Mouse (Mus musculus): ENCODE measurements around the gene Vwa5b1.

Gene Vwa5b1

DNA sequence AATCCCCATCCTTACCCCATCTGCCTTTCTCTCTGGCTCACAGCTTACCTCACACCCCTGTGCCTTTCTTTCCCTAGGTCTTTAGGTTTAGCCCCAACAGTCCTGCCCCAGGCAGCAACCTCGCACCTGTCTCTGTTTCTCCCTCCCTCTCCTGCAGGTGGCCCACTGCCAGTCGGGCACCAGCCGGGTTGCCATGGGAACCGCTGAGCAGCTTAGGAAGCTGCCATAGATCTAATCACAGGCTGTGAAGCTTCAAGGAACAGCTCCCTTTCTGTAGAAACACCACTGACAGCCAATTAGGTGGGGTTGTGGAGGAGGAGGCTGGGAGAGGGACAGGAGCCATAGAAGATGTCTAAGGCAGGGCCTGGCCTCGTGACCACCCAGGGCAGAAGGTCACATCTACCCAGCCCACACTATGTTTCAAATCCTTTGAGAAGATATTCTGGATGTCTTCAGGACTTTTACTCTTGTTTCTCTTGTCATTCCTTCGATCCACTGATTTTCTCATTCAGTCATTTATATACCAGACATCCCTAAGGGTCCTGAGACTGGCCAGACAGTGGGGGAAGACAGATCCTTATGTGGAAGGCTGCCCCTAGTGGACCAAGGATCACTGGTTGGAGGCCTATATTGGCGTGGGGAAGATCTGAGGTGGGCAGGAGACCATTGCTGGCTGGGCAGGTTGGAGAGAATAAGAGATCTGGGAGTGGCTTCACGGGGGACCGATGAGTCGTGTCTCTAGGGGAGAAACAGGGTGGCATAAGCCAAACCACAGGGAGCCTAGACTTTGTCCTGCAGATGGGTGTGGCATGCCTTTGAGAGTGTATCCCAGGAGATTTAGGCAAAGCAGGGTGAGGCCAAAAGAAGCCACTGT lies 98.2 kb downstream of the Vwa5b1 start:
- in situ Hi-C loops (cut with MboI; ENCODE audit: unreplicated experiment in 2 of 2) = no loop called here

GRCm38 (mm10) chr4:138535610-138536009 lies 100.1 kb downstream of the Vwa5b1 start:
- in situ Hi-C loops (cut with MboI; ENCODE audit: unreplicated experiment in 2 of 2) = no loop called here

GRCm38 (mm10) chr4:138533877-138534276 lies 101.8 kb downstream of the Vwa5b1 start:
- in situ Hi-C loops (cut with MboI; ENCODE audit: unreplicated experiment in 2 of 2) = no loop called here

GRCm38 (mm10) chr4:138531761-138532160 lies 103.9 kb downstream of the Vwa5b1 start:
- in situ Hi-C loops (cut with MboI; ENCODE audit: unreplicated experiment in 2 of 2) = no loop called here

DNA sequence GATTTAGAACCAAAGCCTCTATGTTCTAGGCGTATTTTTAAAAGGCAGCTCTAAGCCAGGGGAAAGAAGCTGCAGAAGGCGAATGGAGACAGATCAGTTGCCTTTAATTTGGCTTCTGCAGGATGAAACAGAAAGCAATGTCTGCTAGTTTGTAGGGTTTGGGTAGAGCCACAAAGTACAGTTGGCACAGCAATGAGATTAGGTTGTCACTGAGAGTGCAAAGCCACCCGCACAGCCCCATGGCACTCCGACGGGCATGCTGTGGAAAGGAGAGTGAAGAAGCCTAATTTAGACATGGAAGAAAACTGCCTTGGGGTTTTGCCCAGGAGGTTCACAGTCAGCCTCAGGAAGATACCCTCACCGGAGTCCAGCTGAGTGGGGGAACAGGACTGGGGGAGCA lies 105.7 kb downstream of the Vwa5b1 start:
- in situ Hi-C loops (cut with MboI; ENCODE audit: unreplicated experiment in 2 of 2) = no loop called here

DNA sequence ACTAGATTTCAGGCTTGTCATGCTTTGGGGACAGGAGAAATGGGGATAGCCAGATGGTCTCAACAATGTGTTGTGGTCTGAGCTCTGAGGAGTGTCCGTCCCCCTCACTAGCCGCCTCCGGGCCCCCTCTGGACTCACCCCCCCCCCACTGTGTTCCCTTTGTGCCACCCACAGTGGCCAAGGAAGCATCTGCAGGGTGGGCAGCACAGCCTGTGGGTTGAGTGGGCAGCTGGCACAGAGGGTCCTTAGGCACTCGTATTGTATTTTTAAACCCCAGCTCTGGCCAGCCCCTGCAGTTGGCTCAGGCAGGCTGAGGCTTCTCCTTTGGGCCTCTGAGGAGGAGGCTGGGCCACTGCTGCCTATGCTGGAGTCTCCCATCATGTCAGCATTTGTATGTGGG lies 110.0 kb downstream of the Vwa5b1 start:
- in situ Hi-C loops (cut with MboI; ENCODE audit: unreplicated experiment in 2 of 2) = no loop called here

DNA sequence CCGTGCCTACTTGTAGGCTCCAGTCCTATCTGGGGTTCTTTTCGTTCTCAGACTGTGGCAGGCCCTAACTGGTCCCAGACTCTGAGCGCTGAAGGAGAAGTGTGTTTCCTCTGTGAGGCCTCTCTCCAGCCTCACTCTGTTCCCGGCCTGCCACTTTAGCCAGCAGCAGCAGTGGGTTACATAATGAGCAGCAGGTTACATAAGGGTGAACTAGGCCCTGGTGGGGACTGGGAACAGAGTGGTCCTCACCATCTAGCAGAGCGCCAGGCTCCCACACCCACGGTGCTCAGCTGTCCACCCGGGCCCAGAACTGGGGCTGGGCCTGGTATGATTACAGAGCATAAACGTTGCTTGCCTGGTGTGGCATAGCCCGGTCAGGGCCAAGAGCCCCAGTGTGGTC lies 110.9 kb downstream of the Vwa5b1 start:
- in situ Hi-C loops (cut with MboI; ENCODE audit: unreplicated experiment in 2 of 2) = no loop called here

- in situ Hi-C loops (cut with MboI; ENCODE audit: unreplicated experiment in 2 of 2) = no loop called here
Observed at GRCm38 (mm10) chr4:138523775-138524174, 111.9 kb downstream of the Vwa5b1 start.

DNA sequence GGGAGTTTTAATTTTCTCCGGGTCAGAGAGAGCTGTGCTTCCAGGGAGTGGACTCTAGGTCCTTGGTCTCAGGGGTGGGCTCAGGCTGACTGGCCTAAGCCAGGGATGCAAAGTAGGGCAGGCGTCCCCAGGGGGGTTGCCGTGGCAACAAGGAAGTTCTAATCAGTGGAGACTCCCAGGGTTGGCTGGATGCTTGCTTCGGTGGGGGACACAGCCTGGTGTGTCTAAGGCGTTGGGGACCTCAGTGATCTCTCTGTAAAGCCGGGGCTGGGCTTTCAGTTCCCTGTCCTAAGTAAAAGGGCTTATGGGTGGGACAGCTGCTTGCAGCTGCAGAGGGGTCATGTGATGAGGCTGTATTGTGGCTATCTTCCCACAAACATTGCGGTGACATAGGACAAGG lies 113.4 kb downstream of the Vwa5b1 start:
- in situ Hi-C loops (cut with MboI; ENCODE audit: unreplicated experiment in 2 of 2) = no loop called here

DNA sequence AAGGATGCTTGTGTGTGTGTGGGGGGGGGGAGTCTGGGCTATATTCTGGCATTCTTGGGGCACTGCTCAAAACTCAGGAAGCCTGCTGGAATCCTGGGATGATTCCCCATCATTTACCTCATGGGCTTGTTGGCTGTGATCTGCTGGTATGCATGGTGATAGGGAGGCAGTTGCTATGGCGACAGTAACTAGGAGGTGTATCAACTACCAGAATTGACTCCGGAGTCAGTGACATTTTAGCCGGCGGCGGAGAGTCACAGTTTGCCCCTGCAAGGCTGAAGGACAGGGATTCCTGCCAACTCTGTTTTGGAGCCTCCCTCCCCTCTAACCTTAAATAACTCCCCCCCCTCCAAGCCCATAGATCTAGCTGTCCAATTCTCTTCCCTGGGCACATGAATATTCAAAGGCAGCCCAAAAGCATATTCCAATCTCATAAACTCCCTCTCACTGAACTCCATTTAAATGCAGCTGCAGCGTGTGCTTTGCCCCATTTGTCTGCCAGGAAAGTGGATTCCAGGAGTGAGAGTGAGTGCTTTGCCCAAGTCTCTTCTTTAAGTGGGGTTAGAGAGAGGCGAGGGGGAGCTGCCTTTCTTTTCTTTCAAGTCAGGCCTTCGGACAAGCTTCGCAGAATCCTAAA lies 118.4 kb downstream of the Vwa5b1 start:
- in situ Hi-C loops (cut with MboI; ENCODE audit: unreplicated experiment in 2 of 2) = no loop called here

DNA sequence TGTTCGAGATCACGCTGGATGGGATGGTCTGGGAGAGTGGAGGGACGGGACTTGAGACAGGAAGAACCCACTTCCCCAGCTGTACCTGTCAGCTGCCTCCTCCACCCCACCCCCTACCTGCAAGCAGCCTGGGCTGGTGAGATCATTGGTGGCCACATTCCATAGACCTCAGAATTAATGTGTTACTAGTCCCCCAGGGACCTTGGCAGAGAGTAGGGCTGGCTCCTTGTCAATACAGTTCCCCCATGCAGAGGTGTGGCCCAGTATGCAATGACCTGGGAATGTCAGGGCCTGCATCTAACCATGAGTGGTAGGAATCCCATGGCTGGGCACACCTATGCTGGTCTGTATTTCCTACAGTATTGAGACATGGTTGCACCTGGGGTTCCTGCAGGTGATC lies 119.2 kb downstream of the Vwa5b1 start:
- in situ Hi-C loops (cut with MboI; ENCODE audit: unreplicated experiment in 2 of 2) = no loop called here

All from v-Abl transformed pro-B cells (cell line).